Mouse (Mus musculus) gastrocnemius, postnatal 10 days (tissue): ENCODE measurements around the gene Gatad2b. TPM values are rescaled to one million over a fixed set of nuclear protein-coding genes. Genes with fewer than 3 reads are reported as not detected.

Experiments used
- microRNA-seq, 2 experiments: library from miRNA; unstranded; fragments of <30 nt; microRNA quantifications; one replicate each; pipeline ENCODE4 v1.2.0; 2021
- total RNA-seq, 2 experiments: library from RNA; stranded (reverse); gene quantifications; 2 replicates each; pipeline ENCODE4 v1.2.3; 2021

Gene Gatad2b
- total RNA-seq, 2 experiments from 2014 or later: 48.5 to 57.8 TPM

Small RNAs within 50 kb of the gene (microRNA-seq; reads per million reads assigned to microRNA genes)
- 0 to 0.25 reads per million in 2 experiments for gene Mir7012

Other genes starting within 250 kb of the Gatad2b start
- gene 4933434E20Rik, start 241.5 kb upstream of the Gatad2b start, total RNA-seq: 10 to 100 TPM; 47.4 to 54.0 TPM
- 100 to 1,000 TPM; 119 to 141 TPM for gene Ubap2l, start 240.6 kb upstream of the Gatad2b start, total RNA-seq
- gene Tpm3, start 220.5 kb upstream of the Gatad2b start, total RNA-seq: 100 to 1,000 TPM; 277 to 366 TPM
- gene Nup210l, start 189.0 kb upstream of the Gatad2b start, total RNA-seq: under 1 TPM; 0.09 to 0.11 TPM
- gene Rps27, start 79.5 kb upstream of the Gatad2b start, total RNA-seq: 1,000 to 10,000 TPM; 1,294 to 1,303 TPM
- 10 to 100 TPM; 14.8 to 16.6 TPM for gene Rab13, start 79.5 kb upstream of the Gatad2b start, total RNA-seq
- 10 to 100 TPM; 48.6 to 52.8 TPM for gene Jtb, start 61.6 kb upstream of the Gatad2b start, total RNA-seq
- gene Creb3l4, start 49.7 kb upstream of the Gatad2b start, total RNA-seq: under 1 TPM in 1 of 2 experiments, not detected in 1; 0.49 TPM
- 10 to 100 TPM; 68.7 to 77.9 TPM for gene Slc39a1, start 45.0 kb upstream of the Gatad2b start, total RNA-seq
- gene Crtc2, start 39.0 kb upstream of the Gatad2b start, total RNA-seq: 10 to 100 TPM; 15.1 to 18.0 TPM
- gene Dennd4b, start 28.0 kb upstream of the Gatad2b start, total RNA-seq: 10 to 100 TPM; 36.0 to 38.9 TPM
- 1 to 10 TPM; 2.1 to 3.4 TPM for gene Slc27a3, start 96.8 kb downstream of the Gatad2b start, total RNA-seq
- gene Ints3, start 140.4 kb downstream of the Gatad2b start, total RNA-seq: 10 to 100 TPM; 18.4 to 24.3 TPM
- 10 to 100 TPM; 18.7 to 21.4 TPM for gene Npr1, start 172.7 kb downstream of the Gatad2b start, total RNA-seq
- 10 to 100 TPM; 46.4 to 50.3 TPM for gene Ilf2, start 182.9 kb downstream of the Gatad2b start, total RNA-seq
- gene Snapin, start 197.9 kb downstream of the Gatad2b start, total RNA-seq: 10 to 100 TPM; 63.2 to 67.2 TPM
- gene Chtop, start 216.3 kb downstream of the Gatad2b start, total RNA-seq: 100 to 1,000 TPM; 103 to 108 TPM
- 10 to 100 TPM; 37.5 to 44.2 TPM for gene S100a1, start 221.2 kb downstream of the Gatad2b start, total RNA-seq
- 10 to 100 TPM; 15.8 to 17.9 TPM for gene S100a13, start 221.3 kb downstream of the Gatad2b start, total RNA-seq
- gene S100a14, start 233.7 kb downstream of the Gatad2b start, total RNA-seq: under 1 TPM in 1 of 2 experiments, not detected in 1; 0.23 TPM
- gene S100a16, start 244.1 kb downstream of the Gatad2b start, total RNA-seq: 100 to 1,000 TPM; 124 to 128 TPM